Mouse (Mus musculus) liver, embryonic 14.5 days (tissue): ENCODE measurements around the gene Gfod2.

Experiments used
- CTCF ChIP-seq: IDR thresholded peaks from 2 replicates; pipeline ENCODE4 v1.5.1; 2016; ENCODE audit warnings: antibody characterized with exemption, low read depth, control low read depth
- EP300 ChIP-seq: IDR thresholded peaks from 2 replicates; pipeline ENCODE4 v1.6.1; 2016; ENCODE audit warnings: antibody characterized with exemption, low read depth

GRCm38 (mm10) chr8:105715042-105715441 is 43.4 kb downstream of the Gfod2 start:
- TF ChIP-seq EP300 (no peak), CTCF (no peak)
